Mouse (Mus musculus) kidney, adult 2 months (tissue): ENCODE results near the gene 4930404H24Rik.

Experiments
- CTCF ChIP-seq: fragments of 200-500 bp; conservative IDR thresholded peaks from 2 replicates; pipeline ENCODE4 v1.5.1; 2011; ENCODE audit warnings: low read depth, mild to moderate bottlenecking, control low read depth, low read length, moderate library complexity, mixed read lengths; ENCODE audit not compliant: insufficient read depth, insufficient read length
- POLR2A ChIP-seq: fragments of 200-500 bp; IDR thresholded peaks from one replicate; pipeline ENCODE4 v1.6.1; 2011; ENCODE audit warnings: low read depth, low read length, control low read depth

- TF ChIP-seq POLR2A, result no peak
- no peak for TF ChIP-seq CTCF
Measured at GRCm38 (mm10) chr2:153443434-153444240, 49.0 kb upstream of the 4930404H24Rik start.
